Mouse (Mus musculus) small intestine, adult 2 months (tissue): ENCODE results near the gene Pik3r5.

Source experiments
- CTCF ChIP-seq: fragments of 200-500 bp; IDR thresholded peaks from 2 replicates; pipeline ENCODE4 v1.5.1; 2012; ENCODE audit warnings: low read depth, mild to moderate bottlenecking, control low read depth, inconsistent platforms, low read length, moderate library complexity, mixed read lengths; ENCODE audit not compliant: insufficient replicate concordance, insufficient read length; ENCODE audit errors: extremely low read depth
- POLR2A ChIP-seq: fragments of 200-500 bp; IDR thresholded peaks from 2 replicates; pipeline ENCODE4 v1.6.1; 2012; ENCODE audit warnings: low read depth, mild to moderate bottlenecking, control low read depth, inconsistent platforms, low read length, moderate library complexity

DNA sequence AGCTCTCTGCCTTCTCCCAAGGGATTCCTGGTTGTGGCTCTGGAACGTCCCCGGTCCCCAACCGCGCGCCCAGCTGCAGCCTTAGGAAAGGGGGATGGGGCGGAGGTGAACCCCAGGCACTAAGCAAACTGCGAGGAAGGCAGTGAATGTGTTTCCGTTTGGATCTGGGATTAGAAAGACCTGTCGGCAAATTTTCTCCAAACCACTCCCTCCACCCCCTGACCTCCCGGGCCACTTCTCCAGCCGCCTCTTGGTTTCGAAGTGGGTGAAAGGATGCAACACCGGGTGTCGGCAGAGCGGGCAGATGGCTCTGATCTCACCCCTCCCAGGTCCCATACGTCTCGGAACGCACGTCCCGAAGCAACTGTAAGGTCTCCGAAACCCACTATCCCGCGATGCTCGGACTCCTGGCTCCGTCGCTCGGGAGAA is 47.3 kb upstream of the Pik3r5 start:
- TF ChIP-seq POLR2A (no peak), CTCF (no peak)
